Mouse (Mus musculus) erythroblast, embryonic 14.5 days (primary cell): ENCODE measurements around the gene Olfr1135.

Experiments used
- GATA1 ChIP-seq: IDR thresholded peaks from 2 replicates; pipeline ENCODE4 v1.6.1; 2012; ENCODE audit warnings: low read length, inconsistent platforms, mixed read lengths
- TAL1 ChIP-seq: IDR thresholded peaks from 3 replicates; pipeline ENCODE4 v1.6.1; 2012; ENCODE audit warnings: low read length, inconsistent platforms, mixed read lengths

GRCm38 (mm10) chr2:87713079-87713478, 39.6 kb upstream of the Olfr1135 start, which contains the start of gene Olfr1137:
- TF ChIP-seq GATA1 (no peak), TAL1 (no peak)
